Comparison of ENCODE assay signal across 8 mouse cellular contexts in the genomic region with DNA sequence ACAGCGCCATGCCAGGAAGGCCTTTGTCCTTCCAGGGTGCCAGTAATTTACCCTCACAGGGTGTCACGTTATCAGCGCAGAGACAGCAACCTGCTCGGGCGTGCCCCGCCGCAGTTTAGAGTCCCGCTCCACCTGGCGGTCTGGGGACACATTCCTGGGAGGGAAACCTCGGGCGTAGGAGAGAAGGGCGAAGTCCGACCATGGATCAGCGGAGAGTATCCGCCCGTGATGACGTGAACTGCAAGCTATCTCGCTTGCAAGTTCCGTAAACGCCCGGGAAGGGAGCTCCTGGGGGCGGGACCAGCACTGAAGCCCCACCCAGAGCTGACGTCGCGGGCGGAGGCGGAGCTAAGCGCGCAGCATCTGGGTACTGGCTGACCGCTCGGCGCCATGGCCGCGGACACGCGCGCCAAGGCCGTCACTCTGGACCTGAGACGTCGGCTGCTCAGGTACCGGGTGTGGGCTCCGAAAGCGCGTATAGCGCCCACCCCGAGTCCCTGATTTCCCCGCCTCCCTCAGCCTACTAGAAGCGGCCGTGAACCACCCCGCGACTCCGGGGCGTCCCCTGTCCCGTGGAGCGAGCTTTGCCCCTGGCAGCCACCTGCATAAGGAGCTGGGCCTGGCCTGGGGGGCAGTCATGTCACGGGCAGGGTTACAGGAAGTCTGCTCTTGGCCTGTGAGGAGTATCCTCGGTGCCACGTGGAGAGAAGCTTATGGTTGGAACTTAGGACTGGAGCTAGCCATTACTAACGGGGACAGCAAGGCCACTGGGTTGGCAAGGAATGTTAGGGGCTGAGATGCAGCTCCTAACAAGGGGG. TPM values are rescaled to one million over a fixed set of nuclear protein-coding genes. Genes with fewer than 3 reads are reported as not detected.
DNase-seq lines count a peak whose midpoint lies in the region; ATAC-seq lines count a peak whose summit lies in the region.

Gene Phykpl, plus strand, starts transcription at position 327 of the 818 bp plus-strand sequence.

- WGBS in heart, embryonic 14.5 days, result under 1% methylated on average over 59 of the region's 59 CpGs
- WGBS in liver, embryonic 13.5 days (ENCODE audit: insufficient replicate concordance), result under 1% methylated on average over 59 of the region's 59 CpGs
- WGBS in stomach, embryonic 16.5 days, result under 1% methylated on average over 59 of the region's 59 CpGs

- H3K9ac ChIP-seq in heart, embryonic 14.5 days (ENCODE audit: low read length), result peak within 1 kb of the TSS; percentile 89
- H3K9ac ChIP-seq in liver, embryonic 13.5 days, result peak within 1 kb of the TSS; percentile 95
- peak within 1 kb of the TSS; percentile 91 for H3K9ac ChIP-seq in stomach, embryonic 16.5 days (ENCODE audit: low read length)

- peak within 1 kb of the TSS; percentile 89 for H3K27ac ChIP-seq in heart, embryonic 14.5 days (replicated peaks in 1 of 2; ENCODE audit: control insufficient read depth in 1 of 2, insufficient read depth in 1 of 2, low read depth in 2 of 2, low read length in 2 of 2)
- peak within 1 kb of the TSS; percentile 95 for H3K27ac ChIP-seq in liver, embryonic 13.5 days
- peak within 1 kb of the TSS; percentile 91 for H3K27ac ChIP-seq in stomach, embryonic 16.5 days (ENCODE audit: low read length)

- H3K4me2 ChIP-seq in heart, embryonic 14.5 days (ENCODE audit: low read length), result peak within 1 kb of the TSS; percentile 89
- H3K4me2 ChIP-seq in liver, embryonic 13.5 days, result peak within 1 kb of the TSS; percentile 83
- peak within 1 kb of the TSS; percentile 71 for H3K4me2 ChIP-seq in stomach, embryonic 16.5 days (ENCODE audit: low read depth, low read length)

- peak within 1 kb of the TSS; percentile 70 to 71 for H3K4me3 ChIP-seq in heart, embryonic 14.5 days (ENCODE audit: control insufficient read depth in 1 of 2, insufficient read depth in 1 of 2, low read depth in 1 of 2, low read length in 2 of 2)
- H3K4me3 ChIP-seq in liver, embryonic 13.5 days (replicated peaks), result peak within 1 kb of the TSS; percentile 89
- H3K4me3 ChIP-seq in stomach, embryonic 16.5 days (replicated peaks; ENCODE audit: low read length), result peak within 1 kb of the TSS; percentile 71

- H3K27me3 ChIP-seq in heart, embryonic 14.5 days (ENCODE audit: control insufficient read depth, insufficient read depth, low read length), result no peaks in the 10 kb centered on the region
- no peaks in the 10 kb centered on the region for H3K27me3 ChIP-seq in liver, embryonic 13.5 days
- H3K27me3 ChIP-seq in stomach, embryonic 16.5 days (ENCODE audit: control insufficient read depth, insufficient read depth, low read length), result no peaks in the 10 kb centered on the region

- no peaks in the 10 kb centered on the region for H3K9me3 ChIP-seq in heart, embryonic 14.5 days (ENCODE audit: control insufficient read depth, low read length)
- no peaks in the 10 kb centered on the region for H3K9me3 ChIP-seq in liver, embryonic 13.5 days (replicated peaks)
- no peaks in the 10 kb centered on the region for H3K9me3 ChIP-seq in stomach, embryonic 16.5 days (replicated peaks; ENCODE audit: control insufficient read depth, low read length)

- H3K4me1 ChIP-seq in heart, embryonic 14.5 days (ENCODE audit: control insufficient read depth in 2 of 2, insufficient read depth in 2 of 2, low read length in 2 of 2), result peaks cover 8 to 22% of the 10 kb centered on the region in 2 experiments
- peaks cover 45% of the 10 kb centered on the region for H3K4me1 ChIP-seq in liver, embryonic 13.5 days (replicated peaks)
- peaks cover 12% of the 10 kb centered on the region for H3K4me1 ChIP-seq in stomach, embryonic 16.5 days (ENCODE audit: control insufficient read depth, insufficient read depth, low read length)

- ATAC-seq in CD4-positive, CD25-positive, alpha-beta regulatory T cell, adult 4 months, result peak; percentile 91
- ATAC-seq in heart, embryonic 14.5 days (ENCODE audit: insufficient number of reproducible peaks, insufficient read depth, low FRiP score, low read depth), result peak; percentile 93
- ATAC-seq in liver, embryonic 13.5 days (ENCODE audit: low read depth), result peak; percentile 91
- peak; percentile 96 for ATAC-seq in stomach, embryonic 16.5 days (ENCODE audit: insufficient read depth, low FRiP score)

- peak; percentile 92 for DNase-seq in c-Kit-negative CD71-positive TER-119-positive erythroid progenitor cells, embryonic 14.5 days (ENCODE audit: low read depth, low spot score)
- peak; percentile 93 for DNase-seq in fibroblast of lung, adult 2 months (ENCODE audit: low read depth)
- peak; percentile 99 for DNase-seq in kidney, postnatal 14 days
- peak; percentile 98 for DNase-seq in liver, embryonic 13.5 days
- DNase-seq in neural tube, embryonic 10.5 days (ENCODE audit: extremely low spot score, low spot score), result peak; percentile 98

- H3K36me3 ChIP-seq in heart, embryonic 14.5 days (ENCODE audit: control insufficient read depth, insufficient read depth, low read length), result peaks cover 40% of the 10 kb centered on the region
- peaks cover 41% of the 10 kb centered on the region for H3K36me3 ChIP-seq in liver, embryonic 13.5 days
- peaks cover 13% of the 10 kb centered on the region; the same call in 1 of the 2 replicates for H3K36me3 ChIP-seq in stomach, embryonic 16.5 days (ENCODE audit: control insufficient read depth, insufficient read depth, low read length)

RNA-seq across cellular contexts. Expression of gene Phykpl, which starts in this region (rescaled TPM):
- polyA plus RNA-seq in CD4-positive, CD25-positive, alpha-beta regulatory T cell, adult 4 months (2017; shearing (Covaris generic)), result 10 to 100 TPM; 27.4 to 30.3 TPM
- polyA plus RNA-seq in heart, embryonic 14.5 days (2014; fragmentation: Nextera tagmentation; extraction: Ambion mirVana), result 16.1 and 17.1 TPM in 2 replicates
- 14.4 and 15.0 TPM in 2 replicates for polyA plus RNA-seq in liver, embryonic 13.5 days (2015; fragmentation: Nextera tagmentation; extraction: Ambion mirVana)
- polyA plus RNA-seq in stomach, embryonic 16.5 days (2015; fragmentation: Nextera tagmentation; extraction: Ambion mirVana), result 19.6 and 20.1 TPM in 2 replicates

Comparison
In these comparisons a context has a peak if more than half of its experiments do, and no peak if none do; other contexts are left out.
1. Peak in every context shown above with its lines: DNase-seq, ATAC-seq, H3K4me3 ChIP-seq and H3K27ac ChIP-seq.